Mouse (Mus musculus) embryonic facial prominence, embryonic 14.5 days (tissue): ENCODE data around the gene Coch. TPM values are rescaled to one million over a fixed set of nuclear protein-coding genes. Genes with fewer than 3 reads are reported as not detected.
"Not testable (repeated sequence)": the region's sequence is repeated elsewhere in the genome, so short reads cannot be mapped to it uniquely, and the experiment has no call there.

Experiments
- ATAC-seq: fragments of 200-750 bp; cut with Nextera tagmentation; 2 replicates; pipeline ENCODE4 v1.8.0; 2017; ENCODE audit warnings: low read depth, moderate number of reproducible peaks, moderate TSS enrichment
- DNase-seq: peaks from one replicate; pipeline ENCODE4 v3.0.0-alpha.2; 2015; ENCODE audit warnings: low spot score
- H3K27ac ChIP-seq: fragments of 300-500 bp; sonication (generic); replicated peaks from 2 replicates; pipeline ENCODE4 v1.5.1; 2014; ENCODE audit warnings: low read depth, mild to moderate bottlenecking, low read length, moderate library complexity
- H3K27me3 ChIP-seq: fragments of 300-500 bp; sonication (generic); replicated peaks from 2 replicates; pipeline ENCODE4 v1.6.1; 2014; ENCODE audit warnings: low read length; ENCODE audit not compliant: control insufficient read depth, insufficient read depth
- H3K36me3 ChIP-seq: fragments of 300-500 bp; sonication (generic); 2 replicates; pipeline ENCODE4 v1.6.1; 2014; ENCODE audit warnings: low read length, mixed read lengths; ENCODE audit not compliant: control insufficient read depth, insufficient read depth
- H3K4me1 ChIP-seq: fragments of 300-500 bp; sonication (generic); 2 replicates; pipeline ENCODE4 v1.6.1; 2014; ENCODE audit warnings: antibody characterized with exemption, low read length; ENCODE audit not compliant: control insufficient read depth, insufficient read depth
- H3K4me2 ChIP-seq: fragments of 300-500 bp; sonication (generic); 2 replicates; pipeline ENCODE4 v1.6.1; 2014; ENCODE audit warnings: low read depth, mild to moderate bottlenecking, low read length, moderate library complexity, mixed read lengths
- H3K4me3 ChIP-seq: fragments of 300-500 bp; sonication (generic); 2 replicates; pipeline ENCODE4 v1.5.1; 2014; ENCODE audit warnings: low read depth, mild to moderate bottlenecking, low read length
- H3K9ac ChIP-seq: fragments of 300-500 bp; sonication (generic); 2 replicates; pipeline ENCODE4 v1.6.1; 2014; ENCODE audit warnings: low read depth, mild to moderate bottlenecking, low read length, moderate library complexity, mixed read lengths
- H3K9me3 ChIP-seq: fragments of 300-500 bp; sonication (generic); 2 replicates; pipeline ENCODE4 v1.6.1; 2016; ENCODE audit warnings: low read length; ENCODE audit not compliant: control insufficient read depth
- WGBS: fragments of 180-500 bp; shearing (Covaris S2); extraction: QIAGEN DNeasy Blood & Tissue Kit; methylation state at CpG from one replicate; pipeline ENCODE4 v1.1.7; 2014; 5-methylcytosine and 5-hydroxymethylcytosine counted together
- polyA plus RNA-seq: library from polyadenylated mRNA; unstranded; fragments of >200 nt; fragmentation: Nextera tagmentation; extraction: Ambion mirVana; gene quantifications from 2 replicates; pipeline ENCODE4 v1.2.1, GENCODE M21; 2014

Coch gene
- polyA plus RNA-seq = 12.8 and 15.8 TPM in 2 replicates

GRCm38 (mm10) chr12:51593229-51594029, at the start of gene Coch:
Gene Coch (plus strand): TSS chr12:51593341.
- ATAC-seq (peak; percentile 81), DNase-seq (peak; percentile 13)
- peaks cover 54% of the 10 kb centered on the region for H3K27me3 ChIP-seq
- 0% methylated on average over 29 of the region's 79 CpGs for WGBS
- H3K27ac ChIP-seq = no peak within 1 kb of the TSS
- H3K36me3 ChIP-seq = no peaks in the 10 kb centered on the region
- peak within 1 kb of the TSS; percentile 100 for H3K4me2 ChIP-seq
- peak within 1 kb of the TSS; percentile 58 for H3K9ac ChIP-seq
- H3K9me3 ChIP-seq = no peaks in the 10 kb centered on the region
- H3K4me3 ChIP-seq = peak within 1 kb of the TSS; percentile 65
- H3K4me1 ChIP-seq = no peaks in the 10 kb centered on the region

GRCm38 (mm10) chr12:51543402-51543960, 49.7 kb upstream of the Coch start:
- Histone ChIP-seq H3K9me3 (0 out of 2 replicates have a peak, but pooled peaks cover 3% of the 10 kb centered on the region), H3K27me3 (no peaks in the 10 kb centered on the region), H3K9ac (no peak overlapping the region), H3K36me3 (no peaks in the 10 kb centered on the region), H3K4me2 (no peak overlapping the region), H3K4me3 (no peak overlapping the region), H3K27ac (no peak overlapping the region), H3K4me1 (no peaks in the 10 kb centered on the region)
- ATAC-seq (no peak), DNase-seq (no peak)
- WGBS = 59% methylated on average over 9 of the region's 9 CpGs

GRCm38 (mm10) chr12:51555041-51555440, 38.1 kb upstream of the Coch start:
- Histone ChIP-seq H3K27ac (no peak overlapping the region), H3K36me3 (no peaks in the 10 kb centered on the region), H3K27me3 (no peaks in the 10 kb centered on the region), H3K9ac (no peak overlapping the region), H3K9me3 (no peaks in the 10 kb centered on the region), H3K4me2 (no peak overlapping the region), H3K4me3 (no peak overlapping the region), H3K4me1 (no peaks in the 10 kb centered on the region)
- WGBS = 74% methylated on average over 1 of the region's 1 CpGs
- ATAC-seq (no peak), DNase-seq (no peak)

GRCm38 (mm10) chr12:51561416-51561815, 31.7 kb upstream of the Coch start:
- H3K36me3 ChIP-seq = no peaks in the 10 kb centered on the region
- no peak overlapping the region for H3K27ac ChIP-seq
- DNase-seq = no peak
- H3K9ac ChIP-seq = no peak overlapping the region
- H3K4me1 ChIP-seq = no peaks in the 10 kb centered on the region
- H3K4me2 ChIP-seq = no peak overlapping the region
- H3K4me3 ChIP-seq = no peak overlapping the region
- no peak for ATAC-seq
- WGBS = 86% methylated on average over 9 of the region's 9 CpGs
- H3K27me3 ChIP-seq = no peaks in the 10 kb centered on the region
- no peaks in the 10 kb centered on the region for H3K9me3 ChIP-seq

- H3K9ac ChIP-seq = no peak overlapping the region
- no peaks in the 10 kb centered on the region for H3K9me3 ChIP-seq
- H3K36me3 ChIP-seq = no peaks in the 10 kb centered on the region
- 64% methylated on average over 7 of the region's 7 CpGs for WGBS
- H3K4me1 ChIP-seq = no peaks in the 10 kb centered on the region
- H3K4me3 ChIP-seq = no peak overlapping the region
- H3K4me2 ChIP-seq = no peak overlapping the region
- no peak for DNase-seq
- no peak for ATAC-seq
- H3K27me3 ChIP-seq = no peaks in the 10 kb centered on the region
- no peak overlapping the region for H3K27ac ChIP-seq
Measured at GRCm38 (mm10) chr12:51567225-51567624, 25.9 kb upstream of the Coch start.

- no peaks in the 10 kb centered on the region for H3K4me1 ChIP-seq
- H3K4me2 ChIP-seq = no peak overlapping the region
- no peaks in the 10 kb centered on the region for H3K27me3 ChIP-seq
- H3K4me3 ChIP-seq = no peak overlapping the region
- H3K9ac ChIP-seq = no peak overlapping the region
- DNase-seq = no peak
- no peak for ATAC-seq
- no peaks in the 10 kb centered on the region for H3K36me3 ChIP-seq
- H3K27ac ChIP-seq = no peak overlapping the region
- 85% methylated on average over 8 of the region's 8 CpGs for WGBS
- no peaks in the 10 kb centered on the region for H3K9me3 ChIP-seq
Measured at GRCm38 (mm10) chr12:51569472-51569871, 23.7 kb upstream of the Coch start.

GRCm38 (mm10) chr12:51569944-51570343, 23.2 kb upstream of the Coch start:
- no peak for DNase-seq
- H3K27ac ChIP-seq = no peak overlapping the region
- no peak overlapping the region for H3K4me2 ChIP-seq
- H3K36me3 ChIP-seq = no peaks in the 10 kb centered on the region
- no peaks in the 10 kb centered on the region for H3K4me1 ChIP-seq
- no peaks in the 10 kb centered on the region for H3K9me3 ChIP-seq
- no peaks in the 10 kb centered on the region for H3K27me3 ChIP-seq
- no peak for ATAC-seq
- WGBS = 68% methylated on average over 7 of the region's 7 CpGs
- no peak overlapping the region for H3K4me3 ChIP-seq
- no peak overlapping the region for H3K9ac ChIP-seq

GRCm38 (mm10) chr12:51572651-51573050, 20.5 kb upstream of the Coch start:
- no peak overlapping the region for H3K4me2 ChIP-seq
- no peaks in the 10 kb centered on the region for H3K4me1 ChIP-seq
- H3K9me3 ChIP-seq = no peaks in the 10 kb centered on the region
- 80% methylated on average over 4 of the region's 4 CpGs for WGBS
- H3K27me3 ChIP-seq = no peaks in the 10 kb centered on the region
- H3K4me3 ChIP-seq = no peak overlapping the region
- DNase-seq (no peak), ATAC-seq (no peak)
- H3K9ac ChIP-seq = no peak overlapping the region
- H3K36me3 ChIP-seq = no peaks in the 10 kb centered on the region
- no peak overlapping the region for H3K27ac ChIP-seq

- not testable (repeated sequence) for H3K4me2 ChIP-seq, H3K27me3 ChIP-seq, DNase-seq, H3K36me3 ChIP-seq, H3K9me3 ChIP-seq, ATAC-seq, H3K4me1 ChIP-seq, H3K9ac ChIP-seq, H3K4me3 ChIP-seq, H3K27ac ChIP-seq
- 93% methylated on average over 2 of the region's 2 CpGs for WGBS
Measured at GRCm38 (mm10) chr12:51577816-51578215, 15.3 kb upstream of the Coch start.
